Mouse (Mus musculus): Measurements from ENCODE around the gene Trp53rka.

GRCm38 (mm10) chr2:165482003-165482402 lies 11.1 kb downstream of the Trp53rka start:
- TF ChIP-seq CTCF (IDR thresholded peaks at IDR 0.05; ENCODE audit: borderline replicate concordance, insufficient read depth, low read depth, low read length): no peak
- TF ChIP-seq POLR2A (IDR thresholded peaks at IDR 0.05; ENCODE audit: borderline replicate concordance, insufficient read depth, low read length): no peak
